Mouse (Mus musculus) embryonic fibroblast, embryonic 13.5 days (primary cell): ENCODE results near the gene Zfr.

ENCODE experiments used
- CTCF ChIP-seq: IDR thresholded peaks from 2 replicates; pipeline ENCODE4 v1.5.1; 2011; ENCODE audit warnings: mild to moderate bottlenecking, control low read depth, low read length, moderate library complexity, borderline replicate concordance; ENCODE audit not compliant: insufficient read depth
- POLR2A ChIP-seq: IDR thresholded peaks from 2 replicates; pipeline ENCODE4 v1.6.1; 2011; ENCODE audit warnings: low read depth, mild to moderate bottlenecking, control low read depth, low read length, moderate library complexity

DNA sequence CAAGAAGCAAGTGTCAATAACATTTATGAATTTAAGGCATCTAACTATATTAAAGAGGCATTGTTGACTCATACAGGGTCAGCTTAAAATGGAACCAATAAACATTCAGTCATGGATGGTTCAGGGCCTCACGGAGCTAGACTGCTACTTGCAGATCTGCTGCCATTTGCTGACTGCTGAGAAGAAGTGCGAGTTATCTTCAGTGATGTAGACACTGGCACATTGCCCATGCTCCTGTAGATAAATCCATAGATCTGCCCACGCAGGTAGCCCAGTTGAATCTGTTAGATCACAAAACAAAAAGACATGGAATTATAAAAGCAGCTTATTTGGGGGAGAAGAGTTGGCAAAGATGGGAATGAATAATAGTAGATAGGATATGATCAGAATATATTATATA lies 36.1 kb downstream of the Zfr start:
- TF ChIP-seq CTCF (no peak), POLR2A (no peak)
